Mouse (Mus musculus) forebrain, embryonic 15.5 days (tissue): Measurements from ENCODE around the gene Hfe2. TPM values are rescaled to one million over a fixed set of nuclear protein-coding genes. Genes with fewer than 3 reads are reported as not detected.
A peak's percentile ranks its signal among the peaks of the same experiment; 100 is the strongest.
"Not testable (repeated sequence)": the region's sequence is repeated elsewhere in the genome, so short reads cannot be mapped to it uniquely, and the experiment has no call there.

ENCODE experiments used
- ATAC-seq: fragments of 200-750 bp; cut with Nextera tagmentation; replicated peaks from 2 replicates; pipeline ENCODE4 v1.8.0; 2017; ENCODE audit warnings: mild to moderate bottlenecking, moderate TSS enrichment, moderate library complexity
- H3K27ac ChIP-seq: fragments of 300-500 bp; sonication (generic); replicated peaks from 2 replicates; pipeline ENCODE4 v1.5.1; 2015; ENCODE audit warnings: mild to moderate bottlenecking, inconsistent platforms
- H3K27me3 ChIP-seq: fragments of 300-500 bp; sonication (generic); 2 replicates; pipeline ENCODE4 v1.6.1; 2015; ENCODE audit warnings: inconsistent platforms
- H3K36me3 ChIP-seq: fragments of 300-500 bp; sonication (generic); 2 replicates; pipeline ENCODE4 v1.6.1; 2015; ENCODE audit warnings: mild to moderate bottlenecking, inconsistent platforms
- H3K4me1 ChIP-seq: fragments of 300-500 bp; sonication (generic); 2 replicates; pipeline ENCODE4 v1.6.1; 2015; ENCODE audit warnings: inconsistent platforms
- H3K4me2 ChIP-seq: fragments of 300-500 bp; sonication (generic); replicated peaks from 2 replicates; pipeline ENCODE4 v1.6.1; 2015; ENCODE audit warnings: mild to moderate bottlenecking, inconsistent platforms
- H3K4me3 ChIP-seq: fragments of 300-500 bp; sonication (generic); 2 replicates; pipeline ENCODE4 v1.5.1; 2015; ENCODE audit warnings: mild to moderate bottlenecking, inconsistent platforms
- H3K9ac ChIP-seq: fragments of 300-500 bp; sonication (generic); replicated peaks from 2 replicates; pipeline ENCODE4 v1.6.1; 2015; ENCODE audit warnings: mild to moderate bottlenecking, inconsistent platforms
- H3K9me3 ChIP-seq: fragments of 300-500 bp; sonication (generic); 2 replicates; pipeline ENCODE4 v1.6.1; 2016; ENCODE audit warnings: inconsistent platforms
- WGBS: fragments of 180-500 bp; shearing (Covaris S2); methylation state at CpG from one replicate; pipeline ENCODE4 v1.1.7; 2015; ENCODE audit warnings: mixed read lengths; 5-methylcytosine and 5-hydroxymethylcytosine counted together
- polyA plus RNA-seq: library from polyadenylated mRNA; unstranded; fragments of >200 nt; fragmentation: Nextera tagmentation; extraction: Ambion mirVana; gene quantifications from 2 replicates; pipeline ENCODE4 v1.2.1, GENCODE M21; 2015

Hfe2 gene
- polyA plus RNA-seq, 1 experiment from 2014 or later, result 0.43 TPM

- peak overlapping the region; percentile 90; the same call in 1 of the 2 replicates for H3K27ac ChIP-seq
- H3K9ac ChIP-seq, result not testable (repeated sequence)
- WGBS, result 12% methylated on average over 8 of the region's 38 CpGs
Observed at GRCm38 (mm10) chr3:96486828-96487559, 38.0 kb upstream of the Hfe2 start.

GRCm38 (mm10) chr3:96487596-96488289, 37.2 kb upstream of the Hfe2 start:
- H3K4me1 ChIP-seq, result peaks cover 3% of the 10 kb centered on the region; the same call in 1 of the 2 replicates
- no peaks in the 10 kb centered on the region for H3K36me3 ChIP-seq
- peak overlapping the region; percentile 39 for H3K9ac ChIP-seq
- H3K27me3 ChIP-seq, result peaks cover 3% of the 10 kb centered on the region; the same call in 1 of the 2 replicates
- H3K27ac ChIP-seq, result peak overlapping the region; percentile 90
- no peak for ATAC-seq
- H3K4me3 ChIP-seq, result peak overlapping the region; percentile 36
- 5% methylated on average over 26 of the region's 26 CpGs for WGBS
- no peaks in the 10 kb centered on the region for H3K9me3 ChIP-seq
- H3K4me2 ChIP-seq, result peak overlapping the region; percentile 51

More at GRCm38 (mm10) chr3:96486828-96487559, 38.0 kb upstream of the Hfe2 start:
- Histone ChIP-seq H3K4me2 (peak overlapping the region; percentile 51), H3K4me3 (peak overlapping the region; percentile 36)
- not testable (repeated sequence) for H3K9me3 ChIP-seq, H3K27me3 ChIP-seq, H3K4me1 ChIP-seq, H3K36me3 ChIP-seq
- peak; percentile 67 for ATAC-seq

GRCm38 (mm10) chr3:96488290-96488906, 36.6 kb upstream of the Hfe2 start:
- Histone ChIP-seq H3K4me3 (peak overlapping the region; percentile 36), H3K27ac (peak overlapping the region; percentile 90), H3K9ac (peak overlapping the region; percentile 39), H3K4me2 (peak overlapping the region; percentile 51)
- H3K4me1 ChIP-seq, H3K36me3 ChIP-seq, H3K27me3 ChIP-seq, H3K9me3 ChIP-seq: not testable (repeated sequence)
- WGBS, result 0% methylated on average over 6 of the region's 55 CpGs
- ATAC-seq, result peak; percentile 84

GRCm38 (mm10) chr3:96488907-96489629, 35.9 kb upstream of the Hfe2 start:
- H3K4me2 ChIP-seq, H3K36me3 ChIP-seq, H3K27me3 ChIP-seq, H3K4me1 ChIP-seq, H3K9me3 ChIP-seq, H3K9ac ChIP-seq: not testable (repeated sequence)
- ATAC-seq, result peak; percentile 69
- WGBS, result under 1% methylated on average over 9 of the region's 31 CpGs
- peak overlapping the region; percentile 88 for H3K27ac ChIP-seq
- peak overlapping the region; percentile 29 for H3K4me3 ChIP-seq

- H3K9ac ChIP-seq, H3K9me3 ChIP-seq, H3K36me3 ChIP-seq, H3K4me3 ChIP-seq, H3K4me1 ChIP-seq, ATAC-seq, H3K4me2 ChIP-seq, H3K27me3 ChIP-seq: not testable (repeated sequence)
- 32% methylated on average over 7 of the region's 8 CpGs for whole genome bisulfite sequencing
- H3K27ac ChIP-seq, result peak overlapping the region; percentile 88
Observed at GRCm38 (mm10) chr3:96489636-96490035, 35.3 kb upstream of the Hfe2 start.

- 92% methylated on average over 7 of the region's 11 CpGs for WGBS
- H3K4me2 ChIP-seq, H3K4me3 ChIP-seq: not testable (repeated sequence)
Observed at GRCm38 (mm10) chr3:96494456-96494855, 30.5 kb upstream of the Hfe2 start.

GRCm38 (mm10) chr3:96494912-96495311, 30.1 kb upstream of the Hfe2 start:
- no peaks in the 10 kb centered on the region for H3K9me3 ChIP-seq
- WGBS, result 95% methylated on average over 3 of the region's 3 CpGs
- no peak for ATAC-seq

More at GRCm38 (mm10) chr3:96494456-96494855, 30.5 kb upstream of the Hfe2 start:
- not testable (repeated sequence) for ATAC-seq, H3K36me3 ChIP-seq, H3K27me3 ChIP-seq, H3K27ac ChIP-seq, H3K4me1 ChIP-seq, H3K9me3 ChIP-seq, H3K9ac ChIP-seq

GRCm38 (mm10) chr3:96495490-96496210, 29.3 kb upstream of the Hfe2 start:
- ATAC-seq, result no peak
- Histone ChIP-seq H3K4me2 (no peak overlapping the region), H3K9ac (no peak overlapping the region), H3K27ac (no peak overlapping the region), H3K9me3 (no peaks in the 10 kb centered on the region), H3K4me3 (no peak overlapping the region), H3K36me3 (no peaks in the 10 kb centered on the region), H3K4me1 (peaks cover 4% of the 10 kb centered on the region; the same call in 1 of the 2 replicates), H3K27me3 (no peaks in the 10 kb centered on the region)
- WGBS, result 96% methylated on average over 1 of the region's 1 CpGs

More at GRCm38 (mm10) chr3:96494912-96495311, 30.1 kb upstream of the Hfe2 start:
- H3K4me3 ChIP-seq, result no peak overlapping the region
- no peak overlapping the region for H3K9ac ChIP-seq
- no peak overlapping the region for H3K27ac ChIP-seq
- peaks cover 4% of the 10 kb centered on the region; the same call in 1 of the 2 replicates for H3K4me1 ChIP-seq
- H3K4me2 ChIP-seq, result no peak overlapping the region
- no peaks in the 10 kb centered on the region for H3K36me3 ChIP-seq
- no peaks in the 10 kb centered on the region for H3K27me3 ChIP-seq

- no peak overlapping the region for H3K4me2 ChIP-seq
- WGBS, result 54% methylated on average over 7 of the region's 7 CpGs
Observed at GRCm38 (mm10) chr3:96496216-96496615, 28.8 kb upstream of the Hfe2 start.

GRCm38 (mm10) chr3:96496620-96497275, 28.2 kb upstream of the Hfe2 start:
- peak overlapping the region; percentile 42 for H3K4me3 ChIP-seq
- H3K9ac ChIP-seq, result peak overlapping the region; percentile 34
- not testable (repeated sequence) for H3K9me3 ChIP-seq, H3K36me3 ChIP-seq, H3K27ac ChIP-seq, H3K4me1 ChIP-seq, ATAC-seq, H3K27me3 ChIP-seq
- 18% methylated on average over 14 of the region's 14 CpGs for WGBS
- peak overlapping the region; percentile 54 for H3K4me2 ChIP-seq

More at GRCm38 (mm10) chr3:96496216-96496615, 28.8 kb upstream of the Hfe2 start:
- no peaks in the 10 kb centered on the region for H3K9me3 ChIP-seq
- H3K4me3 ChIP-seq, result no peak overlapping the region
- no peak overlapping the region for H3K9ac ChIP-seq
- no peak overlapping the region for H3K27ac ChIP-seq
- H3K27me3 ChIP-seq, result no peaks in the 10 kb centered on the region
- peaks cover 4% of the 10 kb centered on the region; the same call in 1 of the 2 replicates for H3K4me1 ChIP-seq
- H3K36me3 ChIP-seq, result no peaks in the 10 kb centered on the region
- no peak for ATAC-seq
